Mouse (Mus musculus) heart, adult 2 months (tissue): Measurements from ENCODE around the gene Gm49339. TPM values are rescaled to one million over a fixed set of nuclear protein-coding genes. Genes with fewer than 3 reads are reported as not detected.

Source experiments
- DNase-seq, 2 experiments: peaks; one replicate each; pipeline ENCODE4 v3.0.0; 2021
- H3K27ac ChIP-seq: fragments of 200-600 bp; 2 replicates; pipeline ENCODE4 v1.8.1; 2022
- H3K27me3 ChIP-seq: fragments of 200-500 bp; 2 replicates; pipeline ENCODE4 v1.6.1; 2012; ENCODE audit warnings: mild to moderate bottlenecking, low read length, inconsistent platforms, mixed read lengths; ENCODE audit not compliant: control insufficient read depth, insufficient read depth
- H3K36me3 ChIP-seq: fragments of 200-500 bp; 2 replicates; pipeline ENCODE4 v1.6.1; 2012; ENCODE audit warnings: low read length, inconsistent platforms; ENCODE audit not compliant: control insufficient read depth, insufficient read depth
- H3K4me1 ChIP-seq: fragments of 200-500 bp; 2 replicates; pipeline ENCODE4 v1.6.1; 2011; ENCODE audit warnings: low read length; ENCODE audit not compliant: control insufficient read depth, insufficient read depth
- H3K4me3 ChIP-seq: fragments of 200-600 bp; 2 replicates; pipeline ENCODE4 v1.8.1; 2022
- H3K79me2 ChIP-seq: fragments of 200-500 bp; replicated peaks from 2 replicates; pipeline ENCODE4 v1.6.1; 2012; ENCODE audit warnings: mild to moderate bottlenecking, inconsistent platforms, low read length, moderate library complexity, mixed read lengths; ENCODE audit not compliant: control insufficient read depth, insufficient read depth
- H3K9ac ChIP-seq: fragments of 200-500 bp; 2 replicates; pipeline ENCODE4 v1.6.1; 2012; ENCODE audit warnings: low read depth, mild to moderate bottlenecking, control low read depth, inconsistent platforms, low read length, mixed read lengths
- CTCF ChIP-seq: fragments of 200-600 bp; IDR thresholded peaks from 2 replicates; pipeline ENCODE4 v1.8.1; 2022; ENCODE audit warnings: antibody characterized with exemption, mild to moderate bottlenecking, moderate library complexity
- EP300 ChIP-seq: fragments of 200-500 bp; IDR thresholded peaks from 2 replicates; pipeline ENCODE4 v1.6.1; 2011; ENCODE audit warnings: low read depth, low read length, control low read depth; ENCODE audit not compliant: insufficient read depth
- POLR2A ChIP-seq: fragments of 200-500 bp; IDR thresholded peaks from 2 replicates; pipeline ENCODE4 v1.6.1; 2011; ENCODE audit warnings: mild to moderate bottlenecking, low read depth, low read length, control low read depth; ENCODE audit not compliant: insufficient read depth
- WGBS: fragments of 180-500 bp; shearing (Covaris S2); methylation state at CpG from one replicate; pipeline ENCODE4 v1.1.7; 2018; 5-methylcytosine and 5-hydroxymethylcytosine counted together
- intact Hi-C: fragments of 180-260 bp; cut with DNase I; formaldehyde crosslinking; loops from one replicate; pipeline ENCODE4 v1.15.1; 2025
- polyA plus RNA-seq: library from polyadenylated mRNA; depleted of rRNA; stranded (reverse); fragments of >200 nt; gene quantifications from 2 replicates; pipeline ENCODE4 v1.2.3, GENCODE M21; 2012; rRNA removed
- total RNA-seq, 2 experiments: library from RNA; stranded (reverse); gene quantifications; 2 replicates each; pipeline ENCODE4 v1.2.3; 2021

Gm49339 gene
- total and polyA plus RNA-seq, 3 experiments: 0.26 to 4.9 (median 1.0) TPM

DNA sequence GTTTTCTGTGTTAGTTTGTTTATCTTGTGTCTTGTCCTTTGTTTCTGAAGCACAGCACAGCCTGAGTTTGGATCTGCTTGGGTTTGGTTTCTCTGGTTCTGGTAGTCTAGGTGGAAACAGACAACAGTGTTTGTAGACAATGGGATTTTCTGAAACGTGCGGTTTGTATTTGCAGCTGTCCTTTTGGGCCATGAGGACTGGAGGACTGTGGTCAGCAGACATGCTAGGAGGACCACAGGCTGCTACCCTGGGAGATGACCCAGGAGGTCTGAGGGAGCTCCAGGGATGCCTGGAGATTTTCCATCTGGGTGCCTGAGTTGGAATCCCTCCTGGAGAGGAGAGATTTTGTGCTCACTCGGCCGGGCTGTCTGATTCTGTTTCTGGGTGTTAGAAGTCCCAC is 46.2 kb downstream of the Gm49339 start:
- DNase-seq: no peak
- Histone ChIP-seq H3K27ac (no peak overlapping the region), H3K4me1 (no peaks in the 10 kb centered on the region), H3K79me2 (no peaks in the 10 kb centered on the region), H3K36me3 (no peaks in the 10 kb centered on the region), H3K27me3 (no peaks in the 10 kb centered on the region), H3K9ac (no peak overlapping the region), H3K4me3 (no peak overlapping the region)
- intact Hi-C loops: no loop called here
- 54% methylated on average over 4 of the region's 4 CpGs for WGBS
- TF ChIP-seq POLR2A (no peak), CTCF (no peak), EP300 (no peak)

DNA sequence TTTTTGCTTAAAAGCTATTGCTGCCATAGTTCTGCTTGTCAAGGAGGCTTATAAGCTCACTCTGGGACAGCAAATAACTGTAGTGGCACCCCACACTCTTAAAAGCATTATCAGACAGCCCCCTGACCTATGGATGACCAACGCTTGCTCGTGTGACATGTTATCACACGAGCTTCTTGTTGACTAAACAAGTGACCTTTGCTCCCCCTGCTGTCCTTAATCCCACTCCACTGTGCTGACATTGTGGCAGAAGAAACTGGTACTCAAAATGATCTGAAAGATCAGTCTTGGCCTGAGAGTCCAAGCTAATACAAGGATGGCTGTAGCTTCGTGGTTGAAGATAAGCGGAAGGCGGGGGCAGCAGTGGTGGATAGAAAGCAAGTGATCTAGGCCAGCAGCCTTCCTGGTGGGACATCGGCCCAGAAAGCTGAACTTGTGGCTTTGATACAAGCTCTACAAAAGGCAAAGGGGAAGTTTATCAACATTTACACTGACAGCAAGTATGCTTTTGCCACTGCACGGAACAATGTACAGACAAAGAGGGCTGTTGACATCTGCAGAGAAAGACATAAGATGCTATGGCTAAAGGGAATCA is 48.5 kb downstream of the Gm49339 start:
- H3K9ac ChIP-seq: no peak overlapping the region
- TF ChIP-seq POLR2A (no peak), EP300 (no peak), CTCF (no peak)
- H3K79me2 ChIP-seq: no peaks in the 10 kb centered on the region
- no peak for DNase-seq
- H3K27me3 ChIP-seq: no peaks in the 10 kb centered on the region
- 36% methylated on average over 8 of the region's 8 CpGs for WGBS
- intact Hi-C loops: no loop called here
- no peak overlapping the region for H3K4me3 ChIP-seq
- H3K27ac ChIP-seq: no peak overlapping the region
- no peaks in the 10 kb centered on the region for H3K4me1 ChIP-seq
- no peaks in the 10 kb centered on the region for H3K36me3 ChIP-seq

DNA sequence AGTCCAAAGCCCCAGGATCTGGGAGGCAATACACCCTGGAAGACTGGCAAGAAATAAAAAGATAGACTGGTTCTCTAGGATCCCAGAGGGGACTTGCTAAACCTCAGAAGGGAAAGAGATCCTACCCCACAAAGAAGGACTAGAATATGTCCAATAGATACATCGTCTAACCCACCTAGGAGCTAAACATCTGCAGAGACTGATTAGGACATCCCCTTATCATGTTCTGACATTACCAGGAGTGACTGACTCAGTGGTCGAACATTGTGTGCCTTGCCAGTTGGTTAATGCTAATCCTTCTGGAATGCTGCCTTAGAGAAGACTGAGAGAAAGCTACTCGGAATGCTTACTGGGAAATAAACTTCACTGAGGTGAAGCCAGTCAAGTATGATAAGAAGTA is 49.1 kb downstream of the Gm49339 start:
- TF ChIP-seq POLR2A (no peak), EP300 (no peak), CTCF (no peak)
- 41% methylated on average over 3 of the region's 3 CpGs for WGBS
- Histone ChIP-seq H3K79me2 (no peaks in the 10 kb centered on the region), H3K27me3 (no peaks in the 10 kb centered on the region), H3K4me3 (no peak overlapping the region), H3K4me1 (no peaks in the 10 kb centered on the region), H3K9ac (no peak overlapping the region), H3K36me3 (no peaks in the 10 kb centered on the region), H3K27ac (no peak overlapping the region)
- intact Hi-C loops: no loop called here
- DNase-seq: no peak

DNA sequence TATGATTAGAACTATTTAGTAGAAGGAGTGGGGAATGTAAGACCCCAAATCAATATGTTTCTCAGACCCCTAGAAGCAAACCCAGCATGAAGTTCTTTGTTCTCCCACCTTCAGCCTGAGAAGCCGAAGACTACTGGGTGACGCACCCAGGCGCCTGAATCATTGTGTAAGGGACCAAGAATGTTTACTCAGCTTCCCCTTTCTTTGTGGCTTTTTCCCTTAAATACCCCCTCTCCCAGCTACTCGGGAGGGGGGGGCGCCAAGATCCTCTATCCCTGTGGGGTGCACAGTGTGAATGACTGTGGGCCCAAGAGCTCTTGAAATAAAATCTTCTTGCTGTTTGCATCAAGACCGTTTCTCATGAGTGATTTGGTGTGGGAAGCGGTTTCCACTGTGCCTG is 50.4 kb downstream of the Gm49339 start:
- no peaks in the 10 kb centered on the region for H3K36me3 ChIP-seq
- H3K4me1 ChIP-seq: no peaks in the 10 kb centered on the region
- DNase-seq: no peak
- WGBS: 80% methylated on average over 7 of the region's 7 CpGs
- intact Hi-C loops: no loop called here
- no peak for TF ChIP-seq CTCF
- TF ChIP-seq POLR2A: no peak
- TF ChIP-seq EP300: no peak
- no peaks in the 10 kb centered on the region for H3K27me3 ChIP-seq
- no peak overlapping the region for H3K27ac ChIP-seq
- H3K79me2 ChIP-seq: no peaks in the 10 kb centered on the region
- no peak overlapping the region for H3K9ac ChIP-seq
- H3K4me3 ChIP-seq: no peak overlapping the region

Other genes with a start within 250 kb of the Gm49339 start
- 1 to 10 TPM; 2.0 TPM for gene Lilr4b, start within 50 bp of the Gm49339 start, total RNA-seq
- 4.6 and 4.8 TPM in 2 replicates for gene Lilr4b, start within 50 bp of the Gm49339 start, polyA plus RNA-seq
- 1 to 10 TPM; 1.8 to 2.8 TPM for gene Lilrb4a, start 10.3 kb downstream of the Gm49339 start, total RNA-seq
- 3.7 and 5.9 TPM in 2 replicates for gene Lilrb4a, start 10.3 kb downstream of the Gm49339 start, polyA plus RNA-seq
- gene Fam162b, start 109.9 kb downstream of the Gm49339 start, total RNA-seq: not detected
- not detected in 2 replicates for gene Fam162b, start 109.9 kb downstream of the Gm49339 start, polyA plus RNA-seq
- gene Gprc6a, start 150.8 kb downstream of the Gm49339 start, total RNA-seq: not detected
- 0.06 TPM in 1 of 2 replicates, not detected in the other for gene Gprc6a, start 150.8 kb downstream of the Gm49339 start, polyA plus RNA-seq
- not detected for gene Rfx6, start 197.1 kb downstream of the Gm49339 start, total RNA-seq
- gene Rfx6, start 197.1 kb downstream of the Gm49339 start, polyA plus RNA-seq: not detected in 2 replicates